Mouse (Mus musculus) cortical plate, adult 2 months (tissue): ENCODE measurements around the gene Homer3. TPM values are rescaled to one million over a fixed set of nuclear protein-coding genes. Genes with fewer than 3 reads are reported as not detected.
A peak's percentile ranks its signal among the peaks of the same experiment; 100 is the strongest.

Source experiments
- H3K27ac ChIP-seq: fragments of 200-500 bp; 2 replicates; pipeline ENCODE4 v1.5.1; 2012; ENCODE audit warnings: low read length, control low read depth, inconsistent platforms; ENCODE audit not compliant: insufficient read depth
- H3K4me1 ChIP-seq: fragments of 200-500 bp; 2 replicates; pipeline ENCODE4 v1.6.1; 2011; ENCODE audit warnings: low read length; ENCODE audit not compliant: control insufficient read depth, insufficient read depth
- H3K4me3 ChIP-seq: fragments of 200-500 bp; 2 replicates; pipeline ENCODE4 v1.5.1; 2011; ENCODE audit warnings: mild to moderate bottlenecking, low read length, control low read depth; ENCODE audit not compliant: insufficient read depth
- CTCF ChIP-seq: fragments of 200-500 bp; IDR thresholded peaks from 2 replicates; pipeline ENCODE4 v1.5.1; 2011; ENCODE audit warnings: mild to moderate bottlenecking, control low read depth, low read length; ENCODE audit not compliant: insufficient read depth; ENCODE audit errors: extremely low read depth
- POLR2A ChIP-seq: fragments of 200-500 bp; IDR thresholded peaks from 2 replicates; pipeline ENCODE4 v1.6.1; 2011; ENCODE audit warnings: mild to moderate bottlenecking, low read length, control low read depth; ENCODE audit not compliant: insufficient read depth; ENCODE audit errors: extremely low read depth
- polyA plus RNA-seq: library from polyadenylated mRNA; depleted of rRNA; stranded (reverse); fragments of >200 nt; gene quantifications from 2 replicates; pipeline ENCODE4 v1.2.3, GENCODE M21; 2012; rRNA removed

Gene Homer3
- polyA plus RNA-seq, 1 experiment = 11.6 TPM

DNA sequence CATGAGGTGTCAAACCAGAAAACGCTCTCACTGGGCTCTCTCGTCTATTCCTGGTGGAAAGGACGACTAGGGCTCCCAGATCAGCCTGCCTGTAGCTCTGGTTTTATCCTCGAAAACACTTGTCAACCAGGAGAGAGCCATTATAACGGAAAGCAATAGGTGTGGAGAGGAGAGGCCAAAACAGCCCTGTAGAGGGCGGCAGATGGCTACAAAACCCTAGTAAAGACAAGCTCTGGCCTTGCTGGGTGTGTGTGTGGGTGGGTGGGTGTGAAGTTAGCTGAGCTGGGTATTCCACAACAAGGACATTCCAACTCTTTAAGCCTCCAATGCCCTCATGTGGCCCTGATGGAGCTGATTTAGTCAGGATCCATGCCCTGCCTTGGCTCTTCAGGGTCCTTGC lies 61.1 kb downstream of the Homer3 start:
- Histone ChIP-seq H3K4me3 (no peak overlapping the region), H3K4me1 (no peaks in the 10 kb centered on the region), H3K27ac (no peak overlapping the region)
- no peak for TF ChIP-seq POLR2A
- peak; percentile 64 for TF ChIP-seq CTCF

Other genes starting within 250 kb of the Homer3 start
- gene Mau2, start 240.1 kb upstream of the Homer3 start, polyA plus RNA-seq = 80.5 and 86.1 TPM in 2 replicates
- 34.5 and 37.4 TPM in 2 replicates for gene Sugp1, start 240.0 kb upstream of the Homer3 start, polyA plus RNA-seq
- 4.8 and 6.4 TPM in 2 replicates for gene Tm6sf2, start 209.9 kb upstream of the Homer3 start, polyA plus RNA-seq
- gene Hapln4, start 199.4 kb upstream of the Homer3 start, polyA plus RNA-seq = 65.4 and 69.9 TPM in 2 replicates
- 79.0 and 82.5 TPM in 2 replicates for gene Ncan, start 162.0 kb upstream of the Homer3 start, polyA plus RNA-seq
- gene Nr2c2ap, start 151.5 kb upstream of the Homer3 start, polyA plus RNA-seq = 22.5 and 25.2 TPM in 2 replicates
- gene Rfxank, start 143.7 kb upstream of the Homer3 start, polyA plus RNA-seq = 18.0 and 18.5 TPM in 2 replicates
- 107 and 108 TPM in 2 replicates for gene Borcs8, start 143.3 kb upstream of the Homer3 start, polyA plus RNA-seq
- 0.17 and 0.19 TPM in 2 replicates for gene Mef2b, start 143.1 kb upstream of the Homer3 start, polyA plus RNA-seq
- 55.9 and 74.3 TPM in 2 replicates for gene Tmem161a, start 110.5 kb upstream of the Homer3 start, polyA plus RNA-seq
- 55.9 and 56.8 TPM in 2 replicates for gene Slc25a42, start 70.5 kb upstream of the Homer3 start, polyA plus RNA-seq
- 105 and 121 TPM in 2 replicates for gene Sugp2, start 48.6 kb upstream of the Homer3 start, polyA plus RNA-seq
- gene Armc6, start 48.4 kb upstream of the Homer3 start, polyA plus RNA-seq = 55.9 and 58.0 TPM in 2 replicates
- gene Ddx49, start 19.7 kb downstream of the Homer3 start, polyA plus RNA-seq = 48.4 and 52.2 TPM in 2 replicates
- 232 and 238 TPM in 2 replicates for gene Cope, start 19.7 kb downstream of the Homer3 start, polyA plus RNA-seq
- gene Cers1, start 32.9 kb downstream of the Homer3 start, polyA plus RNA-seq = 79.8 and 84.8 TPM in 2 replicates
- gene Gdf1, start 47.0 kb downstream of the Homer3 start, polyA plus RNA-seq = 41.4 and 42.7 TPM in 2 replicates
- 23.8 TPM in 2 replicates for gene Upf1, start 70.5 kb downstream of the Homer3 start, polyA plus RNA-seq
- 0.19 and 0.36 TPM in 2 replicates for gene Comp, start 90.7 kb downstream of the Homer3 start, polyA plus RNA-seq
- gene Crtc1, start 156.8 kb downstream of the Homer3 start, polyA plus RNA-seq = 113 and 115 TPM in 2 replicates
- 66.9 and 70.9 TPM in 2 replicates for gene Klhl26, start 194.1 kb downstream of the Homer3 start, polyA plus RNA-seq
- 368 and 400 TPM in 2 replicates for gene Tmem59l, start 204.5 kb downstream of the Homer3 start, polyA plus RNA-seq
- gene Crlf1, start 210.3 kb downstream of the Homer3 start, polyA plus RNA-seq = 2.1 and 8.6 TPM in 2 replicates
- 201 and 206 TPM in 2 replicates for gene Rex1bd, start 223.9 kb downstream of the Homer3 start, polyA plus RNA-seq
- gene Uba52, start 228.0 kb downstream of the Homer3 start, polyA plus RNA-seq = 851 and 918 TPM in 2 replicates
- gene Fkbp8, start 244.9 kb downstream of the Homer3 start, polyA plus RNA-seq = 592 and 612 TPM in 2 replicates
- 61.0 and 64.4 TPM in 2 replicates for gene Kxd1, start 245.1 kb downstream of the Homer3 start, polyA plus RNA-seq